Mouse (Mus musculus): Measurements from ENCODE around the gene Chn2.

- TF ChIP-seq POLR2A (IDR thresholded peaks at IDR 0.05; ENCODE audit: low read depth, low read length) (no peak), CTCF (conservative IDR thresholded peaks at IDR 0.05; ENCODE audit: insufficient read depth, insufficient read length, low read depth, low read length) (no peak)
These were observed 13.3 kb downstream of the Chn2 start for GRCm38 (mm10) chr6:54052666-54053065.

Measured in kidney, adult 2 months (tissue).